Mouse (Mus musculus) brain, embryonic 18.5 days (tissue): ENCODE results near the gene Ntng1.
"Not testable (repeated sequence)": the region's sequence is repeated elsewhere in the genome, so short reads cannot be mapped to it uniquely, and the experiment has no call there.

ENCODE experiments used
- DNase-seq: peaks from one replicate; pipeline ENCODE4 v3.0.0-alpha.2; 2012; ENCODE audit warnings: low read depth, low spot score

Ntng1 gene

DNA sequence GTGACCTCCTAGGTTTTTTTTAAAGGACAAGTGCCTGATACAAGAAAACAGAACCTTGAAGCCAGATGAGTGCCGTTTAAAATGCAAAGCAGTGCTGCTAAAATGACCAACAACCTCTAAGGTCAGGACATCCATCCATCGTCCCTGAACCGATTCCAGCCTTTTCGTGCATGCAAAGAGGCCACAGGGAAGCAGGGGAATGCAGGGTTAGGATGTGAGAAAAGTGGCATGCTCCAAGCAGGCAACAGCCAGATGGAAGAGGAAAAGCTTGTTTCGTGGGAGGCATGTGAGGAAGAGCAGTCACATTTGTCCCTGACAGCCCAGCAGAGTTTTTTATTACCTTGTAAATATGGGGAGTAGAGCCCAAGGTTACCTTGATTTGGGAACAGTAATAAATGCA is 360.6 kb downstream of the Ntng1 start:
- DNase-seq: no peak

- peak; percentile 61 for DNase-seq
These were observed 361.4 kb downstream of the Ntng1 start for GRCm38 (mm10) chr3:109782289-109782951.

DNA sequence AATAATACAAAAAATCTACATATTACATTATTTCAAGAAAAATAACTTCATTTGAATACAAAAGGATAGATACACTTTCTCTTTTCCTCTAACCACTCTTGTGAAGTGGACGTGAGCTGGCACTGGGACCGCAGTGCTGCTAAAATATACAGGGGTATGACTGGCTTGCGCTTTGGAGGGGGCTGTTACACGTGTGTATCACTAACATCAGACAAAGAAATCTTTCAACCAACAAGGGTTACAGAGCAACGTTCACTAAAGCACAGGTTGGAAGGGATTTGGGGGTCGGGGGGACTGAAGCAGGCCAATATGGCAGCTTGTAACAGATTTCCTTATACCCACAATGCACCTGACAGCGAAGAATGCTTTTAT is 361.9 kb downstream of the Ntng1 start:
- no peak for DNase-seq

DNA sequence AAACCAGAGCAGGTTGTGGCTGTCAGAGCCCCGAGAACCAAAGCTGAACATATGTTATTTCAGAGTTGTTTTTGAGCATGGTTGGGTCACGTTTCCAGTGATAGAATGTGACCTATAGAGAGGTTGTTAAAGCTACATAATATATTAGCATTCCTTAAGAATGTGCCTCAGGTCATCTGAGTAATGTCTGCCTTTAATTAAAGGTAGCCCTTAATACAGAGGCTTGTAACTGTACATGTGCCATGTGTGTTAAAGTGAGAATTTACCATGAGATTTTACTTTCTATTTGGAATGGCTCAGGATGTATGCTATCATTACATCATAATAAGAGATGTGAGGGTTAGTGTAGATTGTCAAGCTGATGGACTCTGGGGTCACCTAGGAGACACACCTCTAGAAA is 368.6 kb downstream of the Ntng1 start:
- DNase-seq: no peak

- no peak for DNase-seq
These were observed 371.7 kb downstream of the Ntng1 start for GRCm38 (mm10) chr3:109772120-109772519.

GRCm38 (mm10) chr3:109766939-109767338 is 376.9 kb downstream of the Ntng1 start:
- DNase-seq: no peak

- DNase-seq: no peak
These were observed 378.2 kb downstream of the Ntng1 start for GRCm38 (mm10) chr3:109765608-109766007.

DNA sequence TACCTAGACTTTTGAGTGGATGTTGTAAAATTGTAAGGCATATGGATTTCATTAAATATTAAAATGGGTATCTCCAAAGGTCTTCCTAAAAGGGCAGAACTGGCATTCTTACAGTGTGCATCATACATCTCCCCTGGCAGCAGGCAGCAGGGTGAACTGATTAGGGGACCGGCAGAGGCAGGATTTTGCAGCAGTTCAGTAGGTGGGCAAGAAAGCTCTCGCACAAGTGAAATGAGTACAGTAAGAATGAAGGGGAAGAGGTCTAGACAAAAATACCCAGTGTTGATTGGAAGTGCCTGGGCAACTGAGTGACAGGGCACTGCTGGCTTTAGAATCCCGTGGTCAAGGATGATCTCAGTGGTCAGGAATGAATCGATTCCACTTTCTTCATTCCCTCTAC is 378.7 kb downstream of the Ntng1 start:
- DNase-seq: no peak

- DNase-seq: no peak
These were observed 387.4 kb downstream of the Ntng1 start for GRCm38 (mm10) chr3:109756426-109756825.

GRCm38 (mm10) chr3:109747593-109747992 is 396.2 kb downstream of the Ntng1 start:
- DNase-seq: not testable (repeated sequence)

GRCm38 (mm10) chr3:109740466-109741102 is 403.2 kb downstream of the Ntng1 start:
- no peak for DNase-seq

DNA sequence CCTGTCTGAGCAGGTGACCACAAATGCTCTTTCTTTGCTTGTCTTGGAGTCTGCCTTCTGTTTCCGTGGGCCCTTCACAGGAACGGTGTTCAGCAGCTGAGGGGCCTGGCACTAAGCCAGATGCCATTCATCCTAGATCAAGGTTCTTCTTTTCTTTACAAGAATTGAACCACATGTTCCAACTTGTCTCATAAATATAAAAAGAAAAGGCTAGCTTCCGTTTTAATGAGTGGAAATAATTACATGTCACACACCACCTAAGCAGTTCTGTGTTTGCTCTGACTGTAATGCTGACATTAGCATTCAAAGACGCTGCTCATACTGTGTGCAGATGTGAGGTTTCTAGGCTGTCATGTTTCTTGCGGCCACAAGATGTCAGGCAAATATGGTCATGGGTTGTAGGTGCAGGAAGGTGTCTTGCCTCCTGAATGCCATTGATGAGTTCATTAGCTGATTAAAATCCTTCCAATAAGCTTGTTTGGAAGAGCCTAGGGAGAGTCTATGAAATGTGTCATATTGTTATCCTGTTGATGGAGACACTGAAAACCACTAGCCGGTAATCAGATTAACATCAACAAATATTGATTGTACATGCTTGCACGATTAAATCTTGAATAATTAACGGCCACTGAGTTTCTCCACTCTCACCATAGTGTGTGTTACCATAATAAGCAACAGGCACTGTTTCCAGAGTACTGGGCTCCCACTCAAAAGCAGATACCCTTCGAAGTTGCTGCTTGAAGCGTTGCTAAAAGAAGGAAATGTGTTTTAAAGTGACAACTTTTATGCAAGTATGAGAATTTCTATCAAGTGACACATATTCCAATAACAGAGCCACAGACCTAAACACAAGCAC is 411.3 kb downstream of the Ntng1 start:
- DNase-seq: no peak

DNA sequence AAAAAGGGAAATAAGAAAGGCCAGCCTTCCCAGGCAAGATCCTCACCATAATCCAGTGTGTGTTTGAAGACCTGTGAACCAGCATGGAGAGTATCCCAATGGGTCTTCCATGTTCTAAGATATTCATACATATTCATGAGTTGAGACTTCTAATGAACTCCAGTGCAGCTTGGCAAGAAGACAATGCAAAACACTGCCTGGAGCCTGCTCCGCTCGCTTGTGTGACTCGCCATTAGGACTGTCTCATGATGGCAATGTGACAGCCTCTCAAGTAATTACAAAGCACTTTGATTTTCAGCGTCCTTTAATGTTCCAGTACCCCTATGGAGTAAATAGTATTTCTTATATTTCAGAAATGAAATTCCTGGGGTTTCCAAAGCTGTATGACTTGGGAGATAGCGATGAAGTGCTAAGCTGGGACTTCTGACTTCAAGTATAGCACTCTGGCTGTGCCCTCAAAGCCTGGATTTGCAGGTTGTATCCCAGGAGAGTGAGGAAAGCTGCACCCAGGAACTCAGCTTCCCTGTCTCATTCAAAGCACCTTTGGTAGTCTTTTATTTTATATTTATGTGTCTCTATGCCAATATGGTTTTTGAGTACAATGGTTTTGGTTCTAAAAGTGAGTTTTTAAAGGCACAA is 412.1 kb downstream of the Ntng1 start:
- no peak for DNase-seq
